Mouse (Mus musculus) thymus, postnatal 25 days (tissue): ENCODE data around the gene Grin2d.
"Not testable (repeated sequence)": the region's sequence is repeated elsewhere in the genome, so short reads cannot be mapped to it uniquely, and the experiment has no call there.

Source experiments
- DNase-seq: peaks from one replicate; pipeline ENCODE4 v3.0.0; 2022

Grin2d gene

GRCm38 (mm10) chr7:45878278-45878677 lies at the start of gene Grin2d:
Gene Grin2d (minus strand): TSS chr7:45878378.
- DNase-seq = not testable (repeated sequence)

- peak; percentile 76 for DNase-seq
Measured at GRCm38 (mm10) chr7:45924429-45924816, 46.2 kb upstream of the Grin2d start.

- no peak for DNase-seq
Measured at GRCm38 (mm10) chr7:45923762-45924428, 45.7 kb upstream of the Grin2d start, which contains the start of gene Ccdc114. Gene Ccdc114 (plus strand): TSS chr7:45924072.

GRCm38 (mm10) chr7:45922928-45923761 lies 45.0 kb upstream of the Grin2d start:
- peak; percentile 94 for DNase-seq

GRCm38 (mm10) chr7:45921950-45922600 lies 43.9 kb upstream of the Grin2d start:
- DNase-seq = peak; percentile 22

- DNase-seq = peak; percentile 79
Measured at GRCm38 (mm10) chr7:45921242-45921621, 43.1 kb upstream of the Grin2d start, which contains the start of gene Emp3. Gene Emp3 (minus strand): TSS chr7:45921404.

- peak; percentile 38 for DNase-seq
Measured at GRCm38 (mm10) chr7:45920583-45921241, 42.5 kb upstream of the Grin2d start.

- DNase-seq = peak; percentile 38
Measured at GRCm38 (mm10) chr7:45919761-45920160, 41.6 kb upstream of the Grin2d start.

- DNase-seq = peak; percentile 40
Measured at GRCm38 (mm10) chr7:45919083-45919671, 41.0 kb upstream of the Grin2d start.

GRCm38 (mm10) chr7:45917926-45918325 lies 39.7 kb upstream of the Grin2d start:
- no peak for DNase-seq

- DNase-seq = peak; percentile 36
Measured at GRCm38 (mm10) chr7:45917004-45917704, 39.0 kb upstream of the Grin2d start.

GRCm38 (mm10) chr7:45916056-45917003 lies 38.2 kb upstream of the Grin2d start:
- peak; percentile 86 for DNase-seq

GRCm38 (mm10) chr7:45915011-45915410 lies 36.8 kb upstream of the Grin2d start:
- DNase-seq = no peak

- no peak for DNase-seq
Measured at GRCm38 (mm10) chr7:45914067-45914466, 35.9 kb upstream of the Grin2d start.

- no peak for DNase-seq
Measured at GRCm38 (mm10) chr7:45909145-45909544, 31.0 kb upstream of the Grin2d start.

GRCm38 (mm10) chr7:45908384-45908783 lies 30.2 kb upstream of the Grin2d start:
- no peak for DNase-seq

GRCm38 (mm10) chr7:45906622-45907021 lies 28.4 kb upstream of the Grin2d start:
- DNase-seq = no peak

GRCm38 (mm10) chr7:45902481-45903002 lies 24.4 kb upstream of the Grin2d start:
- DNase-seq = no peak

GRCm38 (mm10) chr7:45901562-45901961 lies 23.4 kb upstream of the Grin2d start:
- no peak for DNase-seq

- peak; percentile 57 for DNase-seq
Measured at GRCm38 (mm10) chr7:45898125-45898524, 19.9 kb upstream of the Grin2d start.
